Mouse (Mus musculus) kidney, embryonic 15.5 days (tissue): ENCODE measurements around the gene Prps1l3. TPM values are rescaled to one million over a fixed set of nuclear protein-coding genes. Genes with fewer than 3 reads are reported as not detected.

ENCODE experiments used
- ATAC-seq: fragments of 200-750 bp; cut with Nextera tagmentation; replicated peaks from 2 replicates; pipeline ENCODE4 v1.8.0; 2017; ENCODE audit warnings: moderate TSS enrichment; ENCODE audit not compliant: low FRiP score
- H3K27ac ChIP-seq: fragments of 300-500 bp; sonication (generic); 2 replicates; pipeline ENCODE4 v1.5.1; 2015; ENCODE audit warnings: mild to moderate bottlenecking, inconsistent platforms
- H3K27me3 ChIP-seq: fragments of 300-500 bp; sonication (generic); 2 replicates; pipeline ENCODE4 v1.6.1; 2015; ENCODE audit warnings: inconsistent platforms
- H3K36me3 ChIP-seq: fragments of 300-500 bp; sonication (generic); 2 replicates; pipeline ENCODE4 v1.6.1; 2015; ENCODE audit warnings: inconsistent platforms
- H3K4me1 ChIP-seq: fragments of 300-500 bp; sonication (generic); 2 replicates; pipeline ENCODE4 v1.6.1; 2015; ENCODE audit warnings: inconsistent platforms
- H3K4me2 ChIP-seq: fragments of 300-500 bp; sonication (generic); 2 replicates; pipeline ENCODE4 v1.6.1; 2015; ENCODE audit warnings: moderate library complexity, mild to moderate bottlenecking, inconsistent platforms
- H3K4me3 ChIP-seq: fragments of 300-500 bp; sonication (generic); replicated peaks from 2 replicates; pipeline ENCODE4 v1.5.1; 2015; ENCODE audit warnings: mild to moderate bottlenecking, inconsistent platforms
- H3K9ac ChIP-seq: fragments of 300-500 bp; sonication (generic); 2 replicates; pipeline ENCODE4 v1.6.1; 2015; ENCODE audit warnings: mild to moderate bottlenecking, inconsistent platforms
- H3K9me3 ChIP-seq: fragments of 300-500 bp; sonication (generic); replicated peaks from 2 replicates; pipeline ENCODE4 v1.6.1; 2016; ENCODE audit warnings: inconsistent platforms
- WGBS: fragments of 180-500 bp; shearing (Covaris S2); methylation state at CpG from one replicate; pipeline ENCODE4 v1.1.7; 2015; ENCODE audit warnings: mixed read lengths; 5-methylcytosine and 5-hydroxymethylcytosine counted together
- polyA plus RNA-seq: library from polyadenylated mRNA; unstranded; fragments of >200 nt; fragmentation: Nextera tagmentation; extraction: Ambion mirVana; gene quantifications from 2 replicates; pipeline ENCODE4 v1.2.1, GENCODE M21; 2015

Gene Prps1l3
- polyA plus RNA-seq, 1 experiment from 2014 or later = 80.4 TPM

GRCm38 (mm10) chr12:57275456-57275855, 45.2 kb downstream of the Prps1l3 start:
- H3K27me3 ChIP-seq = no peaks in the 10 kb centered on the region
- no peak for ATAC-seq
- WGBS = 62% methylated on average over 1 of the region's 1 CpGs
- no peaks in the 10 kb centered on the region for H3K9me3 ChIP-seq
- no peak overlapping the region for H3K9ac ChIP-seq
- H3K4me3 ChIP-seq = no peak overlapping the region
- H3K36me3 ChIP-seq = no peaks in the 10 kb centered on the region
- no peak overlapping the region for H3K27ac ChIP-seq
- no peak overlapping the region for H3K4me2 ChIP-seq
- H3K4me1 ChIP-seq = no peaks in the 10 kb centered on the region

DNA sequence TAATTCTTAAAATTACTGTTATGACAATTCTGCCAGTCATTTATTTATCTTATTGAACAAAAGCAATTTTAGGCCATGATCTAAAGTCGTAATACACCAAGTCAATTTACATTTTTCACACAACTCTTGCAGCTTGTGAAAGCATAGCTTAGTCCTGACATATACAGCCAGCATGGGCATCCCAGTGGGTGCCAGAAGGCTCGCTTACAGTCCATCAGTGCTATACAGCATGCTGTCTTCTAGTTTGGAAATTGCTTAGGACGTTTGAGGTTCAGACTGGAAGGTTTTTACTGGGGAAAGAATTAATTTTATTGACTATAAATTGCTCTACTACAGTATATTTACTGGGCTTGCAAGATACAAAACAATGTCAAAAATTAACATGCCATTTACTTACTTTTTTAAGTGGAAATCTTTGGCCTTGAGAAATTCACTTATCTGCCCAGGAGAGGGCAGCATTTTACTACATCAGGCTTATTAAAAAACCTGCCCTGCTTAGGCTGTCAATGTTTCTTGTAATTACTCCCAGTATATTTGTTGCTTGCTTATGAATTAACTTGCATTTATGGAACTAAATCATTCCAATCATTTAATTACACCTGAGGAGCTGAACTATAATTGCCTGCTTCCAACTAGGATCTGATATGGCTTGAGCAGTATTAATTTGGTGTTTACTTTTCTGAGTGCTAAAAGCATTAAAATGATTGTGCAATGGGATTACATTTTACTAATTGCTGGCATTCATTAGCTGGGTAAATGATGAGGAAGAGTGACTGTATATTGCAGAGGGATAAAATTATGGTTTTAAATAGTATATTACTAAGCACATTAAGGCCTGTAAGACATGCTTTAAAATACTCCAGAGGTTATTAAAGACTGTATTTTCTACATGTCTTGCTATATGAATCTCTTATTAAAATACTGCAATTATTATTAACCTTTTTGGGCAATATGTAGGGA, 51.2 kb downstream of the Prps1l3 start:
- Histone ChIP-seq H3K9me3 (no peaks in the 10 kb centered on the region), H3K36me3 (no peaks in the 10 kb centered on the region), H3K4me2 (no peak overlapping the region), H3K27me3 (no peaks in the 10 kb centered on the region), H3K9ac (no peak overlapping the region), H3K4me1 (no peaks in the 10 kb centered on the region), H3K27ac (no peak overlapping the region), H3K4me3 (no peak overlapping the region)
- no peak for ATAC-seq
- 52% methylated on average over 3 of the region's 3 CpGs for WGBS

GRCm38 (mm10) chr12:57285303-57286059, 55.3 kb downstream of the Prps1l3 start:
- Histone ChIP-seq H3K4me3 (no peak overlapping the region), H3K9ac (no peak overlapping the region), H3K9me3 (no peaks in the 10 kb centered on the region), H3K27ac (no peak overlapping the region), H3K27me3 (no peaks in the 10 kb centered on the region), H3K4me1 (no peaks in the 10 kb centered on the region), H3K4me2 (no peak overlapping the region), H3K36me3 (no peaks in the 10 kb centered on the region)
- WGBS = 83% methylated on average over 5 of the region's 5 CpGs
- no peak for ATAC-seq

Other genes with a start within 250 kb of the Prps1l3 start
- gene Slc25a21, start 32.9 kb upstream of the Prps1l3 start, polyA plus RNA-seq = 3.1 TPM in 2 replicates
- 12.1 and 13.6 TPM in 2 replicates for gene Mipol1, start within 50 bp of the Prps1l3 start, polyA plus RNA-seq